Mouse (Mus musculus) erythroblast, embryonic 14.5 days (primary cell): ENCODE results near the gene Frmd8.

Experiments used
- GATA1 ChIP-seq: IDR thresholded peaks from 2 replicates; pipeline ENCODE4 v1.6.1; 2012; ENCODE audit warnings: low read length, inconsistent platforms, mixed read lengths
- TAL1 ChIP-seq: IDR thresholded peaks from 3 replicates; pipeline ENCODE4 v1.6.1; 2012; ENCODE audit warnings: low read length, inconsistent platforms, mixed read lengths

DNA sequence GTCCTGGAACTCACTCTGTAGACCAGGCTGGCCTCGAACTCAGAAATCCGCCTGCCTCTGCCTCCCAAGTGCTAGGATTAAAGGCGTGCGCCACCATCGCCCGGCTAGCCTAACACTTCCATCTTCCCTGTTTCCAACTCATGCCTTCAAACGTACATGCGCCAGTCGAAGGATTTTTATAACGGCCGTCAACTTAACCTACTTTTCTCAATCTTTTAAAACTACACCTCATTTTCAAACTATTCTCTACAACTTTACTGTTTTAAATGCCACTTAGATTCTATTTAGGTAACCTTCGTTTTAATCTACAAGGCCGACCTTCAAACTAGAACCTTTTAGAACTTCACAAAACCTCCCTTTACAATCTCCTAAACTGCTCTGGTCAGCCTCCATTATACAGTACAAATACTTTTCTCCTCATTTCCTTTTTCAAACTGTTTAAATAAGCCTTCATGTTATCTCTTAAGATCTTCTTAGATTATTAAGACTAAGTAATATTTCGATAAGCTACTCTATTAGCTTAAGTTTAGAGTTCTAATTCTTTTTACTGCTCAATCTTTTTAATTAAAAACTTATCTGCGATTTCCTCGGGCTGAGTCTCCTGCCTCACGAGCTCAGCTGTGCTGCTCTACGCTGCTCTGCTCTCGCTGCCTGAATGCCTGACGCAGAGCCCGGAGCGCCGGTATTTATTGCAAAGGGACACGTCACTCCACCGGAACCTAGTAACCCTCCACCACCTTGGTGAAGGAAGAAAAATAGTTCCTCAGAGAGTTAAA lies 72.9 kb downstream of the Frmd8 start:
- TF ChIP-seq GATA1 = no peak
- no peak for TF ChIP-seq TAL1
